Mouse (Mus musculus): ENCODE data around the gene Pou5f1. TPM values are rescaled to one million over a fixed set of nuclear protein-coding genes. Genes with fewer than 3 reads are reported as not detected.

Gene Pou5f1
- total RNA-seq, 2 experiments from 2014 or later, result 0.26 TPM; not detected in 1

- peak; percentile 52 to 54 for DNase-seq (ENCODE audit: extremely low spot score in 1 of 2, low spot score in 1 of 2)
These were observed 43.8 kb downstream of the Pou5f1 start for GRCm38 (mm10) chr17:35549437-35550142.

DNA sequence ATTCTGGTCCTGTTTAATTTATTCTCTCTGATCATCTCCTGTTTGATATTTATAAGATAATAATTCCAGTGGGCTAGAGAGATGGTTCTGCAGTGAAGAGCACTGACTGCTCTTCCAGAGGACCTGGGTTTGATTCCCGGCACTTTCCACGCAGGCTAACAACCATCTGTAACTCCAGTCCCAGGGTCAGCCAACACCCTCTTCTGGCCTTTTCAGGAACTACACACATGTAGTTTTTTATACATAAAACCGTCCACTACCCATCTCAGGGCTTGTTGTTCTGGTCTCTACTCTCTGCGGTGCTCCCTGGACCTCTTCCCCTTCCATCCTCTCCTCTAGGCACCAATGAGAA is 44.3 kb downstream of the Pou5f1 start:
- DNase-seq (ENCODE audit: extremely low spot score in 1 of 2, low spot score in 1 of 2), result no peak

GRCm38 (mm10) chr17:35550871-35551270 is 45.1 kb downstream of the Pou5f1 start:
- DNase-seq (ENCODE audit: extremely low spot score in 1 of 2, low spot score in 1 of 2), result no peak

DNA sequence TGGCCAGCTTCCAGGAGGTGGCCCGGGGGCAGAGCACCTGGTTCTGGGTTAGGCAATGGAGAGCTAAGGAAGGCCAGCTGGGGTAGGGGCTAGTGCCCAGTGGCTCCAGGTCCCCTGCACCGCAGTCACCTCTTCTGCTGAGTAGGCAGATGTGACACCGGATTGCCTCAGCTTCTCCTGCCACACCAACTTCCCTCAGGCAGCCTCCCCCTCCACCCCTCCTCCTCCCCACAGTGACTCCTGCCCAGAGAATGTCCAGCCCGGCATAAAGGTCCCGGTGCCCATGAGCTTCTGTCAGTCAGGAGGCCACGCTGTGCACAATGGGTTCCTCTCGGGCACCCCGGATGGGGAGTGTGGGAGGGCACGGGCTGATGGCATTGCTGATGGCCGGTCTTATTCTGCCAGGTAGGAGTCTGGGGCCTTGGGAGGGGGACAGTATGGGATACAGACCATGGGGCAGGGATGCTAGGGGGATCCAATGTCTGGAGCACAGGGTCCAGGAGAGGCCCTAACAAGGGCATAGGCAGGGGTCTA is 46.1 kb downstream of the Pou5f1 start, which contains the start of gene Cdsn:
Gene Cdsn (plus strand): TSS at position 248 of the 534 bp plus-strand sequence.
- DNase-seq (ENCODE audit: extremely low spot score in 1 of 2, low spot score in 1 of 2), result no peak

- no peak for DNase-seq (ENCODE audit: extremely low spot score in 1 of 2, low spot score in 1 of 2)
These were observed 48.5 kb downstream of the Pou5f1 start for GRCm38 (mm10) chr17:35554321-35554720.

DNA sequence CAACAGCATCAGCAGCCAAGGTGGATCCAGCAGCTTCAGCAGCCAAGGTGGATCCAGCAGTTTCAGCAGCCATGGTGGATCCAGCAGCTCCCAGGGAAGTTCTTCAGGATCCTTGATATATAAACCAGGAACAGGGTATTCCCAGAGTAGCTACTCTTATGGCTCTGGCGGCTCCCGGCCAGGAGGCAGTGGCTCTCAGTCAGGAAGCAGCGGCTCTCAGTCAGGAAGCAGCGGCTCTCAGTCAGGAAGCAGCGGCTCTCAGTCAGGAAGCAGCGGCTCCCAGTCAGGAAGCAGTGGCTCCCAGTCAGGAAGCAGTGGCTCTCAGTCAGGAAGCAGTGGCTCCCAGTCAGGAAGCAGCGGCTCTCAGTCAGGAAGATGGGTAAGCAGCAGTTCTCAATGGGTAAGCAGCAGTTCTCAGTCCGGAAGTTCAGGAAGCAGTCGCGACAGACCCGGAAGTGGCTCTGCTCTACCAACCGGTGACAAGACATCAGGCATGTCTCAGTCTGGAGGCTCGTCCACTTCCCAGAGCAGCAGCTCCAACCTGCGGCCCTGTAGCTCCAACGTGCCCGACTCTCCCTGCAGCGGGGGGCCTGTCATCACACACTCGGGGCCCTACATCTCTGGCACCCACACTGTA is 49.1 kb downstream of the Pou5f1 start:
- DNase-seq (ENCODE audit: extremely low spot score in 1 of 2, low spot score in 1 of 2), result no peak

GRCm38 (mm10) chr17:35556186-35556765 is 50.5 kb downstream of the Pou5f1 start:
- DNase-seq (ENCODE audit: extremely low spot score in 1 of 2, low spot score in 1 of 2), result no peak

- DNase-seq (ENCODE audit: extremely low spot score in 1 of 2, low spot score in 1 of 2), result peak in 1 of 2 experiments; percentile 51
These were observed 51.0 kb downstream of the Pou5f1 start for GRCm38 (mm10) chr17:35556812-35557211.

GRCm38 (mm10) chr17:35557351-35557750 is 51.5 kb downstream of the Pou5f1 start:
- no peak for DNase-seq (ENCODE audit: extremely low spot score in 1 of 2, low spot score in 1 of 2)

- DNase-seq (ENCODE audit: extremely low spot score in 1 of 2, low spot score in 1 of 2), result no peak
These were observed 52.4 kb downstream of the Pou5f1 start for GRCm38 (mm10) chr17:35558216-35558615.

Other genes with a start within 250 kb of the Pou5f1 start
- 10 to 100 TPM; 14.6 to 15.9 TPM for gene H2-D1, start 243.3 kb upstream of the Pou5f1 start, total RNA-seq (2021)
- under 1 TPM in 1 of 2 experiments, not detected in 1; 0.42 TPM for gene H2-Q1, start 185.6 kb upstream of the Pou5f1 start, total RNA-seq (2021)
- under 1 TPM in 1 of 2 experiments, not detected in 1; 0.44 TPM for gene H2-Q2, start 163.8 kb upstream of the Pou5f1 start, total RNA-seq (2021)
- gene H2-Q4, start 126.4 kb upstream of the Pou5f1 start, total RNA-seq (2021), result 1 to 10 TPM; 1.5 to 1.9 TPM
- gene H2-Q6, start 81.2 kb upstream of the Pou5f1 start, total RNA-seq (2021), result not detected
- gene H2-Q7, start 66.9 kb upstream of the Pou5f1 start, total RNA-seq (2021), result under 1 TPM; 0.10 to 0.38 TPM
- gene H2-Q10, start 35.9 kb upstream of the Pou5f1 start, total RNA-seq (2021), result under 1 TPM in 1 of 2 experiments, not detected in 1; 0.09 TPM
- 1 to 10 TPM; 4.7 to 6.1 TPM for gene Tcf19, start 10.8 kb downstream of the Pou5f1 start, total RNA-seq (2021)
- gene Cchcr1, start 11.1 kb downstream of the Pou5f1 start, total RNA-seq (2021), result 10 to 100 TPM in 1 of 2 experiments, 1 to 10 TPM in 1; 8.0 to 10.5 TPM
- gene Psors1c2, start 27.2 kb downstream of the Pou5f1 start, total RNA-seq (2021), result under 1 TPM; 0.32 to 0.61 TPM
- under 1 TPM; 0.20 to 0.70 TPM for gene Cdsn, start 46.1 kb downstream of the Pou5f1 start, total RNA-seq (2021)
- not detected for gene 2300002M23Rik, start 61.4 kb downstream of the Pou5f1 start, total RNA-seq (2021)
- not detected for gene Sfta2, start 95.5 kb downstream of the Pou5f1 start, total RNA-seq (2021)
- gene Gm9573, start 120.6 kb downstream of the Pou5f1 start, total RNA-seq (2021), result not detected
- not detected for gene Mucl3, start 137.7 kb downstream of the Pou5f1 start, total RNA-seq (2021)
- 10 to 100 TPM; 33.7 to 42.0 TPM for gene Vars2, start 161.6 kb downstream of the Pou5f1 start, total RNA-seq (2021)
- gene Gtf2h4, start 167.7 kb downstream of the Pou5f1 start, total RNA-seq (2021), result 10 to 100 TPM; 30.2 to 33.7 TPM
- gene Ddr1, start 198.6 kb downstream of the Pou5f1 start, total RNA-seq (2021), result 10 to 100 TPM; 78.5 to 82.0 TPM

Measured in layer of hippocampus, postnatal 25 days (tissue).